Mouse (Mus musculus): ENCODE measurements at regions not wholly inside any gene's neighbourhood (a gene's known extent, or its start where the extent isn't known, plus 50 kb on each side); places are given as distances from the start of the nearest gene placed in this dataset.
"Not testable (repeated sequence)": the region's sequence is repeated elsewhere in the genome, so short reads cannot be mapped to it uniquely, and the experiment has no call there.

GRCm38 (mm10) chr9:115853210-115853842 is 55.9 kb upstream of the Gadl1 start:
- not testable (repeated sequence) for TF ChIP-seq CTCF (IDR thresholded peaks at IDR 0.05; ENCODE audit: borderline replicate concordance, control insufficient read depth, extremely low read depth, insufficient read depth, low read length, poor library complexity); POLR2A (IDR thresholded peaks at IDR 0.05; ENCODE audit: control insufficient read depth, extremely low read depth, insufficient read depth, low read length, poor library complexity)
